Mouse (Mus musculus) heart, embryonic 15.5 days (tissue): ENCODE measurements at regions not wholly inside any gene's neighbourhood (a gene's known extent, or its start where the extent isn't known, plus 50 kb on each side); places are given as distances from the start of the nearest gene placed in this dataset.

Experiments
- ATAC-seq: fragments of 200-750 bp; cut with Nextera tagmentation; replicated peaks from 2 replicates; pipeline ENCODE4 v1.8.0; 2017; ENCODE audit warnings: low read depth, moderate TSS enrichment; ENCODE audit not compliant: insufficient number of reproducible peaks, insufficient read depth, low FRiP score
- H3K27ac ChIP-seq: fragments of 300-500 bp; sonication (generic); 2 replicates; pipeline ENCODE4 v1.5.1; 2015; ENCODE audit warnings: mild to moderate bottlenecking, inconsistent platforms
- H3K27me3 ChIP-seq: fragments of 300-500 bp; sonication (generic); 2 replicates; pipeline ENCODE4 v1.6.1; 2015; ENCODE audit warnings: inconsistent platforms
- H3K36me3 ChIP-seq: fragments of 300-500 bp; sonication (generic); 2 replicates; pipeline ENCODE4 v1.6.1; 2015; ENCODE audit warnings: mild to moderate bottlenecking, inconsistent platforms
- H3K4me1 ChIP-seq: fragments of 300-500 bp; sonication (generic); replicated peaks from 2 replicates; pipeline ENCODE4 v1.6.1; 2015; ENCODE audit warnings: inconsistent platforms
- H3K4me2 ChIP-seq: fragments of 300-500 bp; sonication (generic); 2 replicates; pipeline ENCODE4 v1.6.1; 2015; ENCODE audit warnings: inconsistent platforms, mild to moderate bottlenecking, moderate library complexity
- H3K4me3 ChIP-seq: fragments of 300-500 bp; sonication (generic); 2 replicates; pipeline ENCODE4 v1.5.1; 2015; ENCODE audit warnings: mild to moderate bottlenecking, inconsistent platforms
- H3K9ac ChIP-seq: fragments of 300-500 bp; sonication (generic); 2 replicates; pipeline ENCODE4 v1.6.1; 2015; ENCODE audit warnings: mild to moderate bottlenecking, inconsistent platforms
- H3K9me3 ChIP-seq: fragments of 300-500 bp; sonication (generic); replicated peaks from 2 replicates; pipeline ENCODE4 v1.6.1; 2016; ENCODE audit warnings: inconsistent platforms
- WGBS: fragments of 180-500 bp; shearing (Covaris S2); methylation state at CpG from one replicate; pipeline ENCODE4 v1.1.7; 2015; ENCODE audit warnings: mixed read lengths; 5-methylcytosine and 5-hydroxymethylcytosine counted together

DNA sequence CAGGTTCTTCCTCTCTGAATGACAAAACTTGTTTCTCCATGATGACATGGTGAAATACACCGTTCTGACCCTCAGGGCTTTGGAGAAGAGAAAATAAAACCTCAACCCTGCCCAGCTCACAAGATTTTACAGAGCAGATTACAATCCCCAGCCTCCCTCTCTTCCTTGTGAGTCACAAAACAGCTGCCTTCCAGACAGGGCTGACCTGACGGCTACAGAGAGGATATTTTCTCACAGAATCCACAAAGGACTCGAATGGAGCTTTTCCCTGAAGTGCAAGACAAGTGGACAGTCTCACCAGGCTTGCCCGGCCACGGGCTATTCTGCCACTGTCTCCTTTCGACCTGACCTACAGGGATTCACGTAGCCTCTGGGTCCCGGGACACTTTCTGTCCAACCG is 318.8 kb downstream of the Sox9 start:
- no peak overlapping the region for H3K4me3 ChIP-seq

DNA sequence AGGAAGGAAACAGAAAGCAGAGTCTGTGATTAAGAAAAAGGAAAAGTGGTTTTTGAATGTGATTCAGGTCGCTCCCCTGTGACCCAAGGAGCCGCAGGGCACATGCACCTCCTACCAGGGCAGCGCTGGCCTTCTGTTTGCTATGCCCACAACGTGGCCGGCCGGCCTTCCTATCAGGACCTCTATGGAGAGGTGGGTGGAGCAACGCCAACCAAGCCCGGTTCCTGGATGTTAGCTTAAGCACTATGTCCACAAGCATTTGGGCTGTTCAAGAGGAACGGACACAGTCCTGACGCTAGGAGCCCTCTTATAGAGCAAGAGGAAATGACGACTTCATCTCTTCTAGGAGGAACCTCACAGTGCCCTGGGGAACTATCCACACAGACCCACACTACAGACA is 319.5 kb downstream of the Sox9 start:
- 52% methylated on average over 11 of the region's 11 CpGs for WGBS
- no peaks in the 10 kb centered on the region for H3K9me3 ChIP-seq

More for the DNA sequence above, 318.8 kb downstream of the Sox9 start:
- peaks cover 16% of the 10 kb centered on the region for H3K4me1 ChIP-seq
- H3K27me3 ChIP-seq: no peaks in the 10 kb centered on the region
- no peak overlapping the region for H3K4me2 ChIP-seq
- H3K9me3 ChIP-seq: no peaks in the 10 kb centered on the region
- H3K27ac ChIP-seq: no peak overlapping the region
- no peak for ATAC-seq
- no peak overlapping the region for H3K9ac ChIP-seq
- H3K36me3 ChIP-seq: no peaks in the 10 kb centered on the region
- 52% methylated on average over 9 of the region's 9 CpGs for WGBS

DNA sequence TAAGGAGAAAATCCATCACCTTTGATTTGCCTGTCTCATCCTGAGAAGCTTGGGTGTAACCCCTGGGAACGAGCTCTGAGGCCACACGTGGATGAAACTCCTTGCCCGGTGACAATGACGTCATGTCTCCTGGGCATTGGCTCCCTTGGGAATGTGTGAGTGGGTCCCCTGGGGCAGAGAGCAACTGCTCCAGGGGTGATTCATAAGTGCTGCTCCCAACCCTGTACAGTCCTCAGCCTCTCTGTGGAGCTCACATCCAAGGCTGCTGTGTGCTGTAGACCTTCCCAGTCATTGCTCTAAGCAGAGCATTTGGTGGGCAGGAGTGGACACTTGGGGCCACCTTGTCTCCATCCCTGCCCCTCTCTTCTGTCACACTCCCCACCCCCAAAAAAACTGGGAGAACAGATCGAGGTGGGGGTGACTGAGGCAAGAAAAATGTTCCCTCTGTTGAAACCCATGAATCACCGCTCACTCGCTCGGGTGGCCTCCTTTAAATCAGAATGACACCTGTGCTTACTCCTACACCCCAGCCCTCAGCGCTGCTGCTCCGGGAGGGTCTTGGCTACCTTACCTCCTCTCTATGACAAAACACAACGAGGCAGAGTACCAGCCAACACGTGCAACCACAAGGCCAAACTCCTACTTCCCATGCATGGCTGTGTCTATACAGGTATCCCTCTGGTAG is 321.3 kb downstream of the Sox9 start:
- H3K36me3 ChIP-seq: no peaks in the 10 kb centered on the region
- no peak overlapping the region for H3K9ac ChIP-seq
- WGBS: 75% methylated on average over 12 of the region's 12 CpGs
- H3K4me2 ChIP-seq: no peak overlapping the region
- H3K4me1 ChIP-seq: peaks cover 12% of the 10 kb centered on the region
- H3K27ac ChIP-seq: no peak overlapping the region
- H3K4me3 ChIP-seq: no peak overlapping the region
- ATAC-seq: no peak
- H3K9me3 ChIP-seq: no peaks in the 10 kb centered on the region
- H3K27me3 ChIP-seq: no peaks in the 10 kb centered on the region

More for the DNA sequence above, 319.5 kb downstream of the Sox9 start:
- Histone ChIP-seq H3K36me3 (no peaks in the 10 kb centered on the region), H3K4me2 (peak overlapping the region; percentile 43), H3K4me3 (0 out of 2 replicates have a peak overlapping the region, but pooled peaks have one; percentile 7), H3K27me3 (no peaks in the 10 kb centered on the region), H3K9ac (no peak overlapping the region), H3K27ac (no peak overlapping the region), H3K4me1 (peaks cover 12% of the 10 kb centered on the region)
- ATAC-seq: 0 out of 2 replicates have a peak, but pooled peaks have one; percentile 27

DNA sequence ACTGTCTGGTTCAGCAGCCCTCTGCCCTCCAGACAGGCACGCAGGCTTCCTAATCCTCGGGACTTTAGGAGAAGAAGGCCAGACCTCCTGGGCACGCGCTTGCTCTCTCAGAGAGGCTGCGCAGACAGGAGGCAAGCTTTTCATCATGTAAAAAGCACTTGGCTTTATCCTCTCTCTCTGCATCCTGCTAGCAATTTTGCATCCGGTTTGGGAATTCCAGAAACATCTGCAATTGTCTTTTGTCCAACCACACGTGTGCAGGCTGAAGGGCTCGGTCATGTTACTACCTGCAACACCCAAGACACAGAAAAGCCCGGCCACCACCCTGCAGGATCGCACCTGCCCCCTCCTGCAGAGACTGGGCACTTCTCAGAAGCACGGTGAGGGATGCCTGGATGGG is 323.3 kb downstream of the Sox9 start:
- Histone ChIP-seq H3K9ac (no peak overlapping the region), H3K9me3 (no peaks in the 10 kb centered on the region), H3K36me3 (no peaks in the 10 kb centered on the region), H3K27me3 (no peaks in the 10 kb centered on the region), H3K4me2 (no peak overlapping the region), H3K4me3 (no peak overlapping the region), H3K4me1 (peaks cover 14% of the 10 kb centered on the region), H3K27ac (no peak overlapping the region)
- no peak for ATAC-seq
- 65% methylated on average over 11 of the region's 11 CpGs for WGBS

DNA sequence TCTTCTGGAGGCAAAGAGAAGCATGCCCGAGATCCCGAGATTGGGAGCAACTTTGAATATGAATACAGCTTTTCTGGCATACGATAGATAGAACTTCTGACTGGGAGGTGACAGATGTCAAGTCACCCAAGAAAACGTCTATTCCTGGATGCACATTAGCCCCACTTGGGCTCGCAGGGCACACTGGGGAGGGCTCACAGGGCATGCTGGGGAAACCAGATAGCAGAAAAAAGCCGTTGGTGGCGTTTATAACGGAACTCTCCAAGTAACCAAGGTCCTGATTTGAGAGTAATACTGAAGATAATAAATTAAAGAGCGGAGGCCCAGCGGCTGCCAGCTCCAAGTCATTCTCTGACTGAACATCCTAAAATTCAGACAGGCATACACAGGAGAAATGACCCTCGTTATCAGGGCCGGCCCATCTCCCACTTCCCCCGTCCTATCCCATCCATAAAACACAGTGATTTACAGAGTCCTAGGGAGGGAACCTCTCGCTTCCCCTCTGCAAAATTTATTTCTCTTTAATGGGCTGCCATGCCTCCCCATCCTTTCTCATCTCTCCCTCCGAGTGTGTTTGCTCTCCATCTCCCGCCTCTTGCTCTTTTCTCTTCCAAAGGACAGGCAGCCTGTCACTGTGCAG is 325.3 kb downstream of the Sox9 start:
- H3K4me3 ChIP-seq: no peak overlapping the region
- H3K27me3 ChIP-seq: no peaks in the 10 kb centered on the region
- no peak overlapping the region for H3K4me2 ChIP-seq
- no peaks in the 10 kb centered on the region for H3K36me3 ChIP-seq
- no peaks in the 10 kb centered on the region for H3K9me3 ChIP-seq
- WGBS: 66% methylated on average over 16 of the region's 16 CpGs
- ATAC-seq: no peak
- H3K27ac ChIP-seq: no peak overlapping the region
- no peak overlapping the region for H3K9ac ChIP-seq
- peaks cover 6% of the 10 kb centered on the region for H3K4me1 ChIP-seq

DNA sequence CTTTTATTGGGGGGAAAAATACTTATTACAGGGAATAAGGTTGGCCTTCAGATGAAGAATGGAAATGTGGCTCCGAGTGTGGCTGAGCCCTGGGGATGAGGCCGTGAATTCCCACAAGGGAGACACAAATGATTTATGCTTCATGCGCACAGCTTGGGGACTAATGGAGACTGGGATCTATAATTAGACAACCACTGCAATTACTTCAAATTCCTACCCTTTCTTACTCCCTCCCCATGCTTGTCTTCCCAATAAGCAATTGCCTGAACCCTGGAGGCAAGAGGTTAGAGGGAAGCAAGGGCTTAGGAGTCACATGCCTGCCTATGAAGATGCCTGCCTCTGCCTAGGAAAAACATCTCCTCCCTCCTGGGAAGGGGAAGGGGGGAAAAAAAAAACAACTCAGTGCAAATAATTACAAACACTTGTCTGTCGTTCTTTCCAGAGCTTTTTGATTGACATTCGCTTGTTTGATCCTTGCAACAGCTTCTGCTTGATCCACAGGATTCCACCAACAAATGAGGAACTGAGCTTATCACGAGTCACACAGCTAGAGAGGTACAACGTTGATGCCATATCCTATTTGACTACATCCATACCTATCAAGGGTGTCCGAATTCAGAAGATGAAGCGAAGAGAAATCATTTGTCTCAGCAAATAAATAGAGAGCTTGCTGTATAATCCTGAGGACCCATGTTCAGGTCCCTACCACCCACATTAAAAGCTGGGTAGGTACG is 326.1 kb downstream of the Sox9 start:
- H3K4me2 ChIP-seq: no peak overlapping the region
- 68% methylated on average over 10 of the region's 10 CpGs for WGBS
- no peaks in the 10 kb centered on the region for H3K27me3 ChIP-seq
- ATAC-seq: no peak
- H3K9me3 ChIP-seq: no peaks in the 10 kb centered on the region
- H3K27ac ChIP-seq: no peak overlapping the region
- H3K9ac ChIP-seq: no peak overlapping the region
- H3K4me1 ChIP-seq: peaks cover 6% of the 10 kb centered on the region
- H3K36me3 ChIP-seq: no peaks in the 10 kb centered on the region
- no peak overlapping the region for H3K4me3 ChIP-seq

DNA sequence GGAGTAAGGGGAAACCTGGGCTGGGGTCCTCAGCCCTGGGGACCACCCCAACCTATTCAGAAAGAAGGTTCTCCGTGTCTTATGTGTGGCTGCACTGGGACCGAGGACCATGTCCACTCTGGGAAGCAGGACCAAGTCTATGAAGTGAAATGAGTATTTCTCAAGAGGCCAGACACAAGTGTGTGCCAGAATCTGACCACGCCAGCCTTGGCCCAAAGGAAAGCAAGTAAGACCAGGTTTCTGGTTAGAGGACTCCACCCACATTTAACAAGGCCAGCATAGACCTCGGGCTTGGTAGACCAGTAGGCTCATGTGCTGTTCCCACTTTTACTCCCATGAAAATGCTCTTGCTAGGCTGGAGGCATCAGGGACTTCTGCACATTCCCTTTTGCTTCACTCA is 327.1 kb downstream of the Sox9 start:
- Histone ChIP-seq H3K9me3 (no peaks in the 10 kb centered on the region), H3K9ac (no peak overlapping the region), H3K4me2 (no peak overlapping the region), H3K4me1 (peaks cover 9% of the 10 kb centered on the region), H3K27ac (no peak overlapping the region), H3K4me3 (no peak overlapping the region), H3K27me3 (no peaks in the 10 kb centered on the region), H3K36me3 (no peaks in the 10 kb centered on the region)
- no peak for ATAC-seq
- 85% methylated on average over 4 of the region's 4 CpGs for whole genome bisulfite sequencing

DNA sequence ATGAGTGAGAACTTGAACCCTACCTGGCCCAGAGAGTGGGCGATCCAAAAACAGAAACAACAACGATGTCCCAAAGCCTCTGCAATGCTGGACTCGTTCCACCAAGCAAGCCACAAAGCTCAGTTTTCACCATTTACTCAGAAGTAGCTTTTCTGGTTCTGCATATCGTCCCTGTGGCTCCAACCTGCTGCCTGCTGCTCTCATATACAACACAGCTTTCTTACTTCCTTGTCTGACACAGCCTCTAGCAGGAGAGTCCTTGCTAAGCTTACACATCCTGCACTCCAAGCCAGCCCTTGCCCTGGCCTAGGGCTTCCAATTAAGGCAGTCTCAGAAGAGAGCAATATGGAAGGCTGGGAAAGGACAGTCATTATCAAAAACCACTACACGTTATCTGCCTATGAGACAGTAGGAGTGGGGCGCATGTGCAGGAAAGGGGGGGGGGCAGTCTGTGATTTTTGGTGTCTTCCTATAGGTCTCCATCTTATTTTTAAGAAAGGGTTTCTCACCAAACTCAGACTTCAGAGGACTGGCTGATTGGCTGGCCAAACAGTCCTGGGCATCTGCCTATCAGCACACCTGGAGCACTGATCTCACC is 331.3 kb downstream of the Sox9 start:
- Histone ChIP-seq H3K4me1 (0 out of 2 replicates have a peak, but pooled peaks cover 5% of the 10 kb centered on the region), H3K4me3 (no peak overlapping the region), H3K27me3 (no peaks in the 10 kb centered on the region), H3K27ac (no peak overlapping the region), H3K4me2 (no peak overlapping the region), H3K36me3 (no peaks in the 10 kb centered on the region), H3K9me3 (no peaks in the 10 kb centered on the region), H3K9ac (no peak overlapping the region)
- ATAC-seq: no peak
- 58% methylated on average over 6 of the region's 6 CpGs for WGBS

DNA sequence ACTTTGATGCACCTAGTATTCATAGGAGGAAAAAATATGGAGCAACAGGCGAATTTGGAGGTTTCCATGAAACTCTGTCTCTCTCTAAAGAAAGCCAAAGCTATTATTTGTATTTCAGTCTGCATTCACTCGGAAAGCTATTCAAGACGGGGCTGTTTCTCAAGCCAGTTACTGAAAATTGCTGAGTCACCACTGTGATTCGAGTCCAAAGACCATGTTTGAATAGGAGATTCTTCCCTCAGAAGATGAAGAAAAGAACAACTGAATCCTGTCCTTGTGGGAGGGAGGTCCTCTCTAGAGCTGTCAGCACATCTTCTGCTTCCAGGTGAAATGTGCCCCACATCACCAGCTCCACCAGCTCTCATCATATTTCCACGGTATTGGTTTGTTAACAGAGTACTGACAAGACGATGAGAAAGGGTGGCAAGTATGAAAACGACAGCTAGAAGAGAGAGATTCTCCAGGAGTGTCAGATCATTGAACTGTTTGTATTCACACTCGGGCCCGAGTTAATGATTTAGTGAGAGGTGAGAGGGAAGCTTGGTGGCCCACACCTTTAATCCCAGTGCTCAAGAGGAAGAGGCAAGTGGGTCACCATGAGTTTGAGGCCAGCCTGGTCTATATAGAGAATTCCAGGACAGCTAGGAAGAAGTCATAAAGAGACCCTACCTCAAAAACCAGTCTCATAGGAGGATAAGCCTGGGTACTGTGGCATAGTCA is 335.3 kb downstream of the Sox9 start:
- Histone ChIP-seq H3K4me3 (no peak overlapping the region), H3K9ac (no peak overlapping the region), H3K27me3 (no peaks in the 10 kb centered on the region), H3K4me1 (peaks cover 18% of the 10 kb centered on the region), H3K36me3 (no peaks in the 10 kb centered on the region), H3K27ac (no peak overlapping the region), H3K4me2 (no peak overlapping the region), H3K9me3 (no peaks in the 10 kb centered on the region)
- WGBS: 73% methylated on average over 9 of the region's 9 CpGs
- no peak for ATAC-seq

DNA sequence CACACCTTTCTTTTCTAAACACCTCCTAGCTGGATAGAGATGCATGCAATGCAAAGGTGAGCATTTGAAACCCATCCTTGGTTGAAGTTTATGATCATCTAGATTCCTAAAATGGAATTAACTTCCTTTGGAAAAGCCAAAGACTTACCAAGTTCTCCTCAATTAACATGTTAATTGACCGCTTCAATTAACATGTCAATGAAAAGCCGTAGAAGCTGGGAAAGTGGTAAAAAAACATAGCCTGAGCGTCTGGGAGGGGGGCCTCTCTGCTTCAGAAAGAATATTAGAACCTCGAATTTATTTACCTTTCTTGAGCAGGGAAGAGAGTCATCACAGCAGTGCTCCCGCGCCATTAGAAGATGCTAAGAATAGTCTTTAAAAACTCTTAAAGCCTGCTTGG is 338.5 kb downstream of the Sox9 start:
- WGBS: 57% methylated on average over 6 of the region's 6 CpGs
- Histone ChIP-seq H3K27me3 (no peaks in the 10 kb centered on the region), H3K4me3 (no peak overlapping the region), H3K4me1 (peaks cover 21% of the 10 kb centered on the region), H3K9me3 (no peaks in the 10 kb centered on the region), H3K4me2 (no peak overlapping the region), H3K36me3 (no peaks in the 10 kb centered on the region), H3K27ac (no peak overlapping the region), H3K9ac (no peak overlapping the region)
- no peak for ATAC-seq

DNA sequence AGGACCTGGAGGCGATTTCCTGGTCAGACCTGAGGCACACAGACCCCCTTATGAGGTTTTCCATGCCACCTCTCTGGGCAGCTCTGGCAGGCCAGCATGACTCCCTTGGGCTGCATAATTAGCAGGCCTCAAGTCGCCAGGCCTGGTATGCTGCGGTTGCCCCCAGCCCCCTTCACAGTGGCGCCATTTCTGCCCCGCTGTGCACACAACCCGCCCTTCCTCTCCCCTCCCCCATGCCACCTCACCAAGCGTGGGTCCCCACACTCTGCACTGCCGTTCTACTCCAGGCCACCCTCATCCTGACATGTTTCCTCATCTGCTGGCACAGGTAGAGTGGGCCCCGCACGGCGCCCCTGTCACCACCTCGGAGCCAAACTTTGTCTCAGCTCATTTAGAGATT is 339.3 kb downstream of the Sox9 start:
- Histone ChIP-seq H3K9me3 (no peaks in the 10 kb centered on the region), H3K36me3 (no peaks in the 10 kb centered on the region), H3K4me3 (no peak overlapping the region), H3K27me3 (no peaks in the 10 kb centered on the region), H3K4me2 (peak overlapping the region; percentile 4; the same call in 1 of the 2 replicates), H3K27ac (no peak overlapping the region), H3K4me1 (peaks cover 21% of the 10 kb centered on the region), H3K9ac (no peak overlapping the region)
- 44% methylated on average over 12 of the region's 12 CpGs for WGBS
- ATAC-seq: no peak
